In genomic region chr12:83998341-83999107, GRCm38 (mm10) we compare ENCODE assay signal across 15 mouse cellular contexts. TPM values are rescaled to one million over a fixed set of nuclear protein-coding genes. Genes with fewer than 3 reads are reported as not detected.
A peak's percentile ranks its signal among the peaks of the same experiment; 100 is the strongest.
DNase-seq lines count a peak whose midpoint lies in the region; ATAC-seq and TF ChIP-seq lines count a peak whose summit lies in the region.
"Had no signal": no experiment of that assay in that cellular context is flagged by ENCODE, and none has a peak within 500 bp of the region (broad histone marks: within the 10 kb centered on the region; RNA-seq: fewer than 3 reads in every experiment).

No protein-coding gene starts in this region.

- no peak for DNase-seq in heart, embryonic 10.5 days (ENCODE audit: low spot score)
- DNase-seq in layer of hippocampus, adult 8-10 months (ENCODE audit: low spot score in 2 of 2) = peak; percentile 20 to 28
- no peak for DNase-seq in layer of hippocampus, postnatal 14 days (ENCODE audit: low spot score in 2 of 2)
- DNase-seq in Muller cell, postnatal 12 days (ENCODE audit: inconsistent ontology term) = peak; percentile 36
- no peak for DNase-seq in spleen, postnatal 14 days (ENCODE audit: low spot score in 2 of 2)
- no peak for DNase-seq in urinary bladder, adult 2 months (ENCODE audit: low spot score)
- DNase-seq: cerebellum, postnatal 36 days had no signal

- H3K27ac ChIP-seq in heart, embryonic 10.5 days = 0 out of 2 replicates have a peak overlapping the region, but pooled peaks have one; percentile 16
- H3K27ac ChIP-seq in heart, embryonic 12.5 days (ENCODE audit: poor library complexity, severe bottlenecking) = no peak overlapping the region
- H3K27ac ChIP-seq in intestine, postnatal 0 days (ENCODE audit: low read depth, low read length) = peak overlapping the region; percentile 77

- H3K9ac ChIP-seq in heart, embryonic 12.5 days = no peak overlapping the region
- no peak overlapping the region for H3K9ac ChIP-seq in intestine, postnatal 0 days (ENCODE audit: low read depth, low read length)
- H3K9ac ChIP-seq: lung, embryonic 14.5 days had no signal

- ATAC-seq in heart, embryonic 12.5 days (ENCODE audit: insufficient number of reproducible peaks, low FRiP score) = no peak
- peak; percentile 41 for ATAC-seq in intestine, postnatal 0 days
- ATAC-seq: CD4-positive, CD25-positive, alpha-beta regulatory T cell, adult 4 months; midbrain, embryonic 16.5 days had no signal

- no peak overlapping the region for H3K4me2 ChIP-seq in heart, embryonic 12.5 days
- H3K4me2 ChIP-seq in intestine, postnatal 0 days (replicated peaks; ENCODE audit: low read depth) = no peak overlapping the region
- H3K4me2 ChIP-seq: lung, embryonic 14.5 days had no signal

- H3K4me1 ChIP-seq in heart, embryonic 10.5 days = peaks cover 10% of the 10 kb centered on the region
- peaks cover 21% of the 10 kb centered on the region for H3K4me1 ChIP-seq in heart, embryonic 12.5 days (replicated peaks)
- H3K4me1 ChIP-seq in intestine, postnatal 0 days (replicated peaks; ENCODE audit: control insufficient read depth, insufficient read depth, low read length) = no peaks in the 10 kb centered on the region

- H3K27me3 ChIP-seq in heart, embryonic 10.5 days (ENCODE audit: insufficient read depth, poor library complexity, severe bottlenecking) = no peaks in the 10 kb centered on the region
- no peaks in the 10 kb centered on the region for H3K27me3 ChIP-seq in heart, embryonic 12.5 days (replicated peaks)
- no peaks in the 10 kb centered on the region for H3K27me3 ChIP-seq in intestine, postnatal 0 days (replicated peaks; ENCODE audit: control insufficient read depth, insufficient read depth, low read length)

- H3K4me3 ChIP-seq in heart, embryonic 10.5 days = no peak overlapping the region
- H3K4me3 ChIP-seq in heart, embryonic 12.5 days = no peak overlapping the region
- no peak overlapping the region for H3K4me3 ChIP-seq in intestine, postnatal 0 days (ENCODE audit: low read depth, low read length)
- H3K4me3 ChIP-seq: erythroblast, embryonic 14.5 days had no signal

- 51% methylated on average over 11 of the region's 11 CpGs for WGBS in heart, embryonic 10.5 days
- 51% methylated on average over 11 of the region's 11 CpGs for WGBS in heart, embryonic 12.5 days
- 42% methylated on average over 11 of the region's 11 CpGs for WGBS in intestine, postnatal 0 days

- peaks cover 18% of the 10 kb centered on the region for H3K36me3 ChIP-seq in heart, embryonic 10.5 days
- peaks cover 14% of the 10 kb centered on the region for H3K36me3 ChIP-seq in heart, embryonic 12.5 days
- no peaks in the 10 kb centered on the region for H3K36me3 ChIP-seq in intestine, postnatal 0 days (ENCODE audit: control insufficient read depth, insufficient read depth)

- no peak for TF ChIP-seq CTCF in intestine, postnatal 0 days (IDR thresholded peaks at IDR 0.05; ENCODE audit: low read depth)

- peaks cover 3% of the 10 kb centered on the region; the same call in 1 of the 2 replicates for H3K9me3 ChIP-seq in heart, embryonic 10.5 days
- H3K9me3 ChIP-seq in heart, embryonic 12.5 days (replicated peaks) = peaks cover 10% of the 10 kb centered on the region
- no peaks in the 10 kb centered on the region for H3K9me3 ChIP-seq in intestine, postnatal 0 days (ENCODE audit: control insufficient read depth)

RNA-seq across cellular contexts. Expression of gene Acot1, which starts 10.8 kb away (rescaled TPM):
- 15.3 and 23.3 TPM in 2 replicates for polyA plus RNA-seq in heart, embryonic 10.5 days (2016; fragmentation: Nextera tagmentation; extraction: Ambion mirVana)
- polyA plus RNA-seq in heart, embryonic 12.5 days (2016; fragmentation: Nextera tagmentation; extraction: Ambion mirVana) = 20.0 and 21.3 TPM in 2 replicates
- 10 to 100 TPM; 21.5 to 25.1 (median 24.2) TPM for total RNA-seq in layer of hippocampus, adult 8-10 months (2022)
- total RNA-seq in layer of hippocampus, postnatal 14 days (2021) = 10 to 100 TPM; 20.7 to 23.9 TPM
- 251 and 267 TPM in 2 replicates for polyA plus RNA-seq in intestine, postnatal 0 days (2015; fragmentation: Nextera tagmentation; extraction: Ambion mirVana)
- 32.9 and 36.7 TPM in 2 replicates for polyA plus RNA-seq in urinary bladder, adult 2 months (2012; rRNA removed)
- polyA plus RNA-seq: CD4-positive, CD25-positive, alpha-beta regulatory T cell, adult 4 months had no signal

RNA-seq across cellular contexts. Expression of gene Acot2, which starts 10.9 kb away (rescaled TPM):
- 23.1 and 35.2 TPM in 2 replicates for polyA plus RNA-seq in heart, embryonic 10.5 days (2016; fragmentation: Nextera tagmentation; extraction: Ambion mirVana)
- polyA plus RNA-seq in heart, embryonic 12.5 days (2016; fragmentation: Nextera tagmentation; extraction: Ambion mirVana) = 43.8 and 45.1 TPM in 2 replicates
- total RNA-seq in layer of hippocampus, adult 8-10 months (2022) = 10 to 100 TPM; 13.3 to 15.7 (median 14.6) TPM
- total RNA-seq in layer of hippocampus, postnatal 14 days (2021) = 10 to 100 TPM; 15.0 to 15.3 TPM
- 63.7 and 69.3 TPM in 2 replicates for polyA plus RNA-seq in intestine, postnatal 0 days (2015; fragmentation: Nextera tagmentation; extraction: Ambion mirVana)
- polyA plus RNA-seq in urinary bladder, adult 2 months (2012; rRNA removed) = 13.2 and 13.8 TPM in 2 replicates

RNA-seq across cellular contexts. Expression of gene Heatr4, which starts 13.9 kb away (rescaled TPM):
- polyA plus RNA-seq in heart, embryonic 10.5 days (2016; fragmentation: Nextera tagmentation; extraction: Ambion mirVana) = not detected in 2 replicates
- polyA plus RNA-seq in heart, embryonic 12.5 days (2016; fragmentation: Nextera tagmentation; extraction: Ambion mirVana) = not detected in 2 replicates
- under 1 TPM in 2 of 4 experiments, not detected in 2; 0.11 to 0.14 TPM for total RNA-seq in layer of hippocampus, adult 8-10 months (2022)
- under 1 TPM in 1 of 2 experiments, not detected in 1; 0.12 TPM for total RNA-seq in layer of hippocampus, postnatal 14 days (2021)
- 0.04 TPM in 1 of 2 replicates, not detected in the other for polyA plus RNA-seq in intestine, postnatal 0 days (2015; fragmentation: Nextera tagmentation; extraction: Ambion mirVana)
- polyA plus RNA-seq in urinary bladder, adult 2 months (2012; rRNA removed) = not detected in 2 replicates
- total RNA-seq: heart, postnatal 25 days; layer of hippocampus, postnatal 36 days had no signal
- polyA plus RNA-seq: CD4-positive, CD25-positive, alpha-beta regulatory T cell, adult 4 months; erythroblast, embryonic 14.5 days; lung, embryonic 14.5 days; midbrain, embryonic 16.5 days had no signal

RNA-seq across cellular contexts. Expression of gene Acot4, which starts 39.7 kb away (rescaled TPM):
- polyA plus RNA-seq in heart, embryonic 10.5 days (2016; fragmentation: Nextera tagmentation; extraction: Ambion mirVana) = 0.37 and 0.72 TPM in 2 replicates
- polyA plus RNA-seq in heart, embryonic 12.5 days (2016; fragmentation: Nextera tagmentation; extraction: Ambion mirVana) = 0.36 and 0.64 TPM in 2 replicates
- 1 to 10 TPM; 2.2 to 3.3 (median 2.7) TPM for total RNA-seq in layer of hippocampus, adult 8-10 months (2022)
- total RNA-seq in layer of hippocampus, postnatal 14 days (2021) = 1 to 10 TPM; 2.2 to 4.4 TPM
- 45.2 and 53.8 TPM in 2 replicates for polyA plus RNA-seq in intestine, postnatal 0 days (2015; fragmentation: Nextera tagmentation; extraction: Ambion mirVana)
- 0.72 and 0.74 TPM in 2 replicates for polyA plus RNA-seq in urinary bladder, adult 2 months (2012; rRNA removed)

RNA-seq across cellular contexts. Expression of gene Gm49366, which starts 40.2 kb away (rescaled TPM):
- polyA plus RNA-seq in heart, embryonic 10.5 days (2016; fragmentation: Nextera tagmentation; extraction: Ambion mirVana) = not detected in 2 replicates
- not detected in 2 replicates for polyA plus RNA-seq in heart, embryonic 12.5 days (2016; fragmentation: Nextera tagmentation; extraction: Ambion mirVana)
- not detected for total RNA-seq in layer of hippocampus, adult 8-10 months (2022)
- not detected for total RNA-seq in layer of hippocampus, postnatal 14 days (2021)
- polyA plus RNA-seq in intestine, postnatal 0 days (2015; fragmentation: Nextera tagmentation; extraction: Ambion mirVana) = not detected in 2 replicates
- polyA plus RNA-seq in urinary bladder, adult 2 months (2012; rRNA removed) = not detected in 2 replicates
- total RNA-seq: heart, postnatal 25 days had no signal
- polyA plus RNA-seq: CD4-positive, CD25-positive, alpha-beta regulatory T cell, adult 4 months; erythroblast, embryonic 14.5 days; lung, embryonic 14.5 days; midbrain, embryonic 16.5 days had no signal

Comparison
In these comparisons a context has a peak if more than half of its experiments do, and no peak if none do; other contexts are left out.
1. DNase-seq: peak in layer of hippocampus, adult 8-10 months (2 of 2) and Muller cell, postnatal 12 days (single experiment); none in heart, embryonic 10.5 days (single experiment), layer of hippocampus, postnatal 14 days (0 of 2), spleen, postnatal 14 days (0 of 2) and urinary bladder, adult 2 months (single experiment).